Mouse (Mus musculus) testis, postnatal 10 days (tissue): ENCODE measurements around the gene Nub1.
A peak's percentile ranks its signal among the peaks of the same experiment; 100 is the strongest.
"Not testable (repeated sequence)": the region's sequence is repeated elsewhere in the genome, so short reads cannot be mapped to it uniquely, and the experiment has no call there.

ENCODE experiments used
- DNase-seq: peaks from one replicate; pipeline ENCODE4 v3.0.0; 2021; ENCODE audit warnings: low spot score

Gene Nub1

DNA sequence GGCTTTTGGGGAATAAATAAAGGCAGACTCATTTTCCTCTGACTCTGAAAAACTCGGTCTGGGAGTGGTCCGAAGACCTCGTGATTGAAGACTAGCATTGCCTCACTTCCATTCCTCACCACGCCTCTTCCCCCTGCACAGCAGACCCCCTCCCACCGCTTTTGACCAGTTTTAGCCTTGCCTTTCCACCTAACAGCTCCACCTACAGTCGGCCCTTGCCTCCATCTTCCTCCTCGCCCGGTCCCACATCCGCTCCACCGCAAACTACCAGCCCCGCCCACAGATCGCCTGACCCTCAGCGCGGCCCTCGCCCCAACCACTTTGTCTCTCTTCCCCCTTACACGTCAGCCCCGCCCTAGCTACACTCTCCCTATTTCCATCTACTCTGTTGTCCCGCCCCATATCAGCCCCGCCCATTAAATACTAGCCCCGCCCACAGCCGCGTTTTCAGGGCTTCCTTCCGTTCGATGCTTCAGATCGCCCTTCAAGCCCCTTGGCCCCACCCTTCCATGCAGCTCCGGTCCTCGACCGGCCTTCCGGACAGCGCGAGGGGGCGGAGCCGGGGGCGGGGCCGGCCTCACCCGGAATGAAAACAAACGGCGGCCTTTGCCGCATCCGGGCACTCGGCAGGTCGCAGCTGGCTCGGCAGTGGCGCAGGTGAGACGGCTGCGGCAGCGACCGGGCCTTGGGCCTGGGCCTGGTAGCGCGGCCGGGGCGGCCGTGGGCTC, at the start of gene Nub1:
Gene Nub1 (plus strand): TSS at position 167 of the 728 bp plus-strand sequence.
- peak; percentile 99 for DNase-seq

DNA sequence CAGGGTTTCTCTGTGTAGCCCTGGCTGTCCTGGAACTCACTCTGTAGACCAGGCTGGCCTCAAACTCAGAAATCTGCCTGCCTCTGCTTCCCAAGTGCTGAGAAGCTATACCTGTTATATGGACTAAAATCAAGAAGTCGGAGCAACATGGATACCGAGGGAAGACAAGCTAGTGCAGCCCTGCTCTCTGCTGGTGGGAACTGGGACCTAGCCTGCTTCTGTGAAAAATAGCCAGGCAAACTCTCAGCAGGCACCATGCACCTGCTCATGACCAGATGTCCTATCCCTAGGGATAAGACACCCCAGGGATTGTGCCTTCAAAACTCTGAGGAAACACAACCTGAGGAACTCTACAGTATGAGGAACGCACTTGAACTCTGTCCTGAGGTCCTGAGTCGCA, 48.3 kb upstream of the Nub1 start:
- no peak for DNase-seq

DNA sequence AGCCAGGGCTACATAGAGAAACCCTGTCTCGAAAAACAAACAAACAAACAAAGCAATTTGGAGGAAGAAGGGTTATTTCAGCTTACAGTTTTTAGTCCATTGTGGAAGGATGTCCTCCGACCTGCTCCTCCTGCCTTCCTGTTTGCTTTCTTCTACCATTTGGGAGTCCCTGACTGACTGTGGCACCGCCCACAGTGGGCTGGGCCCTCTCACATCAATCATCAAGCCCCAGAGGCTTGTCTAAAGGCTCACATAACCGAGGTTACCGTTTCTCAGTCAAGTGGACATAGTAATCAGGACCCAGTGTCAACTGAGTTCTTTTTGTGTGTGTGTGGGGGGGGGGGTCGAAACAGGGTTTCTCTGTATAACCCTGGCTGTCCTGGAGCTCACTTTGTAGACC, 47.2 kb upstream of the Nub1 start:
- no peak for DNase-seq

- DNase-seq: no peak
These were observed 46.3 kb upstream of the Nub1 start for GRCm38 (mm10) chr5:24639081-24639480.

GRCm38 (mm10) chr5:24645454-24645853, 39.9 kb upstream of the Nub1 start:
- DNase-seq: no peak

- no peak for DNase-seq
These were observed 36.1 kb upstream of the Nub1 start for GRCm38 (mm10) chr5:24649231-24649630.

DNA sequence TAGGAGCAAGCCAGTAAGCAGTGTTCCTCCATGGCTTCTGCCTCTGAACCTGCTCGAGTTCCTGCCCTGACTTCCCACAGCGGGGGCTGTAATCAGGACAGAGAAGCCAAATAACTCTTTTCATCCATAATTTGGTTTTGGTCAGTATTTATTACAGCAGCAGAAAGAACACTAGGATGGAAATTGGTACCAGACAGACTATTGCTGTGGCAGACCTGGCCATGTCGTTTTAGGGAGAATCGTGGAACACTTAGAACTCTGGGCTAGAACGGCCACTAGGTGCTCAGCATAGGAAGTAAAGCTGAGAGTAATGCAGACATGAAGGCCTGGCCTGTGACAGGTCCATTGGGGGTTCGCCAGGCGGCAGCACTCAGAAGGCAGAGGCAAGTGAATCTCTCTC, 35.6 kb upstream of the Nub1 start:
- DNase-seq: no peak

DNA sequence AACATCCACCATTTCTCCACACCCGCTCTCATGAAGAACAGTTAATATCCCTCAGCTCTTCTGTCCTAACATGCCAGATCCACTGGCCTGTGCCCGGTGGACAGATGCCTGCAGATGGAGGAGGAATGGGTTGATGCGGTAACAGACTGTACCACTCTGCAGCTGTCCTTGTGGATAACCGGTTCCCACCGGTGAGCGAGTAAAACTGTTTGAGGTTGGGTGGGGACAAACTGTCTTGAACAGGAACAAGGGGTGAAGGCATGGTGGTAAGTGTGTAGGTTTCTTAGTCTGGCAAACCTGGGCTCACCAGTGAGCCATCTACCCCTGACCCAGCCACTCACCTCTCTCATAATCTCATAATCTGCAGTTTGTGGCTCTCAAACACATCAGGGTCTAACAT, 34.0 kb upstream of the Nub1 start:
- no peak for DNase-seq

GRCm38 (mm10) chr5:24651768-24652752, 33.3 kb upstream of the Nub1 start:
- peak; percentile 92 for DNase-seq

GRCm38 (mm10) chr5:24652780-24653179, 32.6 kb upstream of the Nub1 start:
- DNase-seq: no peak

GRCm38 (mm10) chr5:24654491-24654890, 30.8 kb upstream of the Nub1 start:
- DNase-seq: no peak

GRCm38 (mm10) chr5:24657113-24657512, 28.2 kb upstream of the Nub1 start:
- DNase-seq: no peak

GRCm38 (mm10) chr5:24659708-24660423, 25.5 kb upstream of the Nub1 start:
- DNase-seq: no peak

- DNase-seq: no peak
These were observed 23.9 kb upstream of the Nub1 start for GRCm38 (mm10) chr5:24661457-24661856.

GRCm38 (mm10) chr5:24674238-24674637, 11.1 kb upstream of the Nub1 start:
- DNase-seq: peak; percentile 88

- no peak for DNase-seq
These were observed 3.9 kb upstream of the Nub1 start for GRCm38 (mm10) chr5:24681436-24681835.

- peak; percentile 63 for DNase-seq
These were observed 560 bp upstream of the Nub1 start for GRCm38 (mm10) chr5:24684578-24685365.

- DNase-seq: no peak
These were observed 844 bp downstream of the Nub1 start for GRCm38 (mm10) chr5:24686176-24686575.

- DNase-seq: not testable (repeated sequence)
These were observed 1.5 kb downstream of the Nub1 start for GRCm38 (mm10) chr5:24686671-24687420.

DNA sequence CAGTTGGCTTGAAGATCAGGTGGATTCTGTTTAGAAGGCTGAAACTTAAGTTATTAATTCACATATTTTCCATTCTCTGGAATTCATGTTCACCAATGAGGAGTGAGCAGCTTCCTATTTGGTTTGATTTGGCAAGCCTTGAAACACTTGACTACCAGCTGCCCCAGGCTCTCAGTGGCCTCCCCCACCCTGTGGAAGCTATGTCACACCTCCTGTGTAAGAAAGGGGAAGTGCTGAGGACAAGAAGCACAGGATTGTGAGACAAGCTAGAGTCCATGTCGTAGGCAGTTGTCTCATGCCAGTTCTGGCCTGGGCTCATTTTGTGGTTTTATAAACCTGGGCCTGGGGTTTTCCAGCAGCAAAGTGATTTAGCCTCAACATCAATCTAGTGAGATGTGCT, 2.4 kb downstream of the Nub1 start:
- no peak for DNase-seq

GRCm38 (mm10) chr5:24696704-24697103, 11.4 kb downstream of the Nub1 start:
- no peak for DNase-seq
